Mouse (Mus musculus) gonadal fat pad, adult 2 months (tissue): ENCODE data around the gene Snrnp35. TPM values are rescaled to one million over a fixed set of nuclear protein-coding genes. Genes with fewer than 3 reads are reported as not detected.

ENCODE experiments used
- DNase-seq: peaks from one replicate; pipeline ENCODE4 v3.0.0-alpha.2; 2012; ENCODE audit warnings: low read depth
- polyA plus RNA-seq: library from polyadenylated mRNA; depleted of rRNA; stranded (reverse); fragments of >200 nt; gene quantifications from 2 replicates; pipeline ENCODE4 v1.2.3, GENCODE M21; 2012; rRNA removed

Gene Snrnp35
- polyA plus RNA-seq, 1 experiment = 5.1 TPM

DNA sequence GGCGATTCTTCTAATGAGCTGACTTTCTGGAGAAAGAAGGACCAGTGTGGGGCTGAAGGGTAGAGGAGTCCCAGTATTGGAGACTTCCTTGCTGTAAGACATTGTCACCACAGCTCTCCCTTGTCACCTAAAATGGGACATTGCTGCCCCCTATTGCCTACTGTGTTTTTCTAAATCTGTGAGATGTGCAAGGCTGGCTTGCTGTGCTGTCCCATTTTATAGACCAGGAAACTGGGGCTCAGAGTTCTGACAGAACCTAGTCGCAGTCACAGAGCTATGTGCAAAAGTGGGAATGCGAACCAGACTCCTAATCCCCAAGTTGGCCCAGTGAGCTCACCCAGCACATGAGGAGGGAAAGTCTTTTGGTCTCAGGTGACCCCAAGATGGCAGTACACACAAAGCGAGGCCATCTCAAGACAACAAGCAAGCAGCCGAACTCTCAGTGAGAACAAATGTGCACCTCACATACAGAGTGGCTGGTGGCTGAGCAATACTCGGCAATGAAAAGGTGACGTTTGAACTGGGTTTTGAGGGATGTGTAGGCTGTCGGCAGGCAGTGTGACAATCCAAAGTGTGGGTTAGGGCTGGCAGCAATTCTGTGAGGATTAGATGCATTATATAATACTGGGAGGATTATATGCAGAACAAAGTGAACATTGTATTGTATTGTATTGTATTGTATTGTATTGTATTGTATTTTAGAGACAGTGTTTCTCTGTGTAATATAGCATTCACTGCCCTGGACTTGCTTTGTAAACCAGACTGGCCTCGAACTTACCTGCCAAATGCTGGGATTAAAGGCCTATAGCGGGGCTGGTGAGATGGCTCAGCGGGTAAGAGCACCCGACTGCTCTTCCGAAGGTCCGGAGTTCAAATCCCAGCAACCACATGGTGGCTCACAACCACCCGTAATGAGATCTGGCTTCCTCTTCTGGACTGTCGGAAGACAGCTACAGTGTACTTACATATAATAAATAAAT is 56.2 kb downstream of the Snrnp35 start:
- peak; percentile 50 for DNase-seq

DNA sequence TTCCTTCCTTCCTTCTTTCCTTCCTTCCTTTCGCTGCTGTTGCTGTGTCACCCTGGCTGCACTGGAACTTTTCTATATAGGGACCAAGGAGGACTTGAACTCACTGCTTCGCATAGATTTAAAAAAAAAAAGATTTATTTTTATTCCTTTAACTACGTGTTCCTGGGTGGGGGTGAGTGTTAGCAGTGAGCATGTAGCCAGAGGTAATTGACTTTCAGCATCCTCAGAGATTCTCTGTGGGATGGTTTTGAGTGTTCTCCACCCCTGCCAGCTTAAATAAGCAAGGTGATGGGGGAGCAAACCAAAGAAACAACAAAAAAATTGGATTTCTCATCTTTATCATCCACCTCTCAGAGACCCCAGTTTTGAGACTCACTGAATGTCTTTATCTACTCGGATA is 57.0 kb downstream of the Snrnp35 start:
- DNase-seq = no peak

DNA sequence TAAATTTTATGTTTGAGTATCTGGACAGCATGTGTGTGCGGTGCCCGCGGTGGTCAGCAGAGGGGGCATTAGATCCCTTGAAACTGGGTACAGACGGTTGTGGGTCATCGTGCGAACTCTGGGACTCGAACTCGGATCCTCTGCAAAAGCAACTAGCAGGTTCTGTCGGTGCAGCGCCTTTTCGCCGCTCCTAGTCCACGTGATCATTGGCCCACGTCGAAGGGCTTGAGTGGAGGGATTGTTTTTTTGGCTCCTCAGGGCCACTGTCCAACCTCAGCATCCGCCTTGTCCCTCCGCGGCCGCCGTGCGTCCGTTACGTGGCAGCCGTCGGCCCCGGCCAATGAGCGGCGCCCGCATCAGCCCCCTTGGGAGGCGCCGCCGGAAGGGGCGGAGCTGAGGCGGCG is 57.5 kb downstream of the Snrnp35 start, which contains the start of gene Tmed2:
Gene Tmed2, plus strand, starts transcription at position 313 of the 404 bp plus-strand sequence.
- DNase-seq = peak; percentile 56

Other genes with a start within 250 kb of the Snrnp35 start
- gene Pitpnm2, start 233.4 kb upstream of the Snrnp35 start, polyA plus RNA-seq = 42.9 and 45.4 TPM in 2 replicates
- gene Mphosph9, start 155.2 kb upstream of the Snrnp35 start, polyA plus RNA-seq = 3.2 and 3.6 TPM in 2 replicates
- 8.0 and 8.5 TPM in 2 replicates for gene 2810006K23Rik, start 155.0 kb upstream of the Snrnp35 start, polyA plus RNA-seq
- 136 and 147 TPM in 2 replicates for gene Cdk2ap1, start 120.1 kb upstream of the Snrnp35 start, polyA plus RNA-seq
- 16.1 and 24.1 TPM in 2 replicates for gene Sbno1, start 57.1 kb upstream of the Snrnp35 start, polyA plus RNA-seq
- 55.4 and 72.8 TPM in 2 replicates for gene Kmt5a, start 43.2 kb upstream of the Snrnp35 start, polyA plus RNA-seq
- 20.5 and 21.6 TPM in 2 replicates for gene Rilpl2, start 4.8 kb upstream of the Snrnp35 start, polyA plus RNA-seq
- gene Rilpl1, start 48.3 kb downstream of the Snrnp35 start, polyA plus RNA-seq = 19.3 and 28.8 TPM in 2 replicates
- 159 and 206 TPM in 2 replicates for gene Tmed2, start 57.6 kb downstream of the Snrnp35 start, polyA plus RNA-seq
- 10.5 and 10.8 TPM in 2 replicates for gene Ddx55, start 69.7 kb downstream of the Snrnp35 start, polyA plus RNA-seq
- 23.7 and 29.9 TPM in 2 replicates for gene Eif2b1, start 96.0 kb downstream of the Snrnp35 start, polyA plus RNA-seq
- gene Gtf2h3, start 96.0 kb downstream of the Snrnp35 start, polyA plus RNA-seq = 43.2 and 47.4 TPM in 2 replicates
- 32.4 and 37.6 TPM in 2 replicates for gene Atp6v0a2, start 145.4 kb downstream of the Snrnp35 start, polyA plus RNA-seq
- 0.62 and 1.1 TPM in 2 replicates for gene Dnah10, start 242.0 kb downstream of the Snrnp35 start, polyA plus RNA-seq